Mouse (Mus musculus) heart, adult 9 months (tissue): Measurements from ENCODE around the gene Fbln2.

Source experiments
- DNase-seq, 2 experiments: peaks; one replicate each; pipeline ENCODE4 v3.0.0; 2022; ENCODE audit warnings: low spot score in 2 of 2

The Fbln2 gene

DNA sequence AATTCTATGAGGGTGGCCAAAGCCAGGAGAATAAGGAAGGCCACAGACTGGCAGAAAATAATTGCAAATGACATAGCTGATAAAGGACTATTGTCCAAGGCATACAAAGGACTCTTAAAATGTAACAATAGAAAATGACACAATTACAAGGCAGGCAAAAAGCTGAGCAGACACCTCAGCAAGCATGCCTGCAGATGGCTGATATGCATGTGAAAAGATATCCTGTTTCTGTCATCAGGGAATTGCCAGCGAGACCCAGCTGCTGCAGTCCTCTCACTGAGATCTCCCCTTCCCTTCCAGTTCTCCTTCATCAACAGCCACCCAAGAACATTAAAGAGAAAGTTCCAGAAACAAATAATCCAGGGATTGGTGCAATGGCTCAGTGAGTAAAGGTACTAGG lies 66.0 kb downstream of the Fbln2 start:
- DNase-seq, result no peak

DNA sequence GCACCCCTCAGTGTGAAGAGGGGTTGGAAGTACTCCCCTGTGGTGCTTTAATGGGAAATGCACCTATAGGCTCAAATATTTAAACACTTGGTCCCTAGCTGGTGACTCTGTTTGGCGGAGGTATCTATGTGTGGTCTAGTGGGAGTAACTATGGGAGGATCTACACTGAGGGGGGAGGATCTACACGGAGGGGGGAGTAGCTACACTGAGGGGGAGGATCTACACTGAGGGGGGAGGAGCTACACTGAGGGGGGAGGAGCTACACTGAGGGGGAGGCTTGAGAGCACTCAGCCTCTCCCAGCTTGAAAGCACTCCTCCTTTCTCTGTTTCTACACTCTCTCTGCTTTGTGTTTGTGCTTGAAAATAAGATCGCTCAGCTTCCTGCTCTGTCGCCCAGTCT lies 67.2 kb downstream of the Fbln2 start:
- DNase-seq, result no peak

DNA sequence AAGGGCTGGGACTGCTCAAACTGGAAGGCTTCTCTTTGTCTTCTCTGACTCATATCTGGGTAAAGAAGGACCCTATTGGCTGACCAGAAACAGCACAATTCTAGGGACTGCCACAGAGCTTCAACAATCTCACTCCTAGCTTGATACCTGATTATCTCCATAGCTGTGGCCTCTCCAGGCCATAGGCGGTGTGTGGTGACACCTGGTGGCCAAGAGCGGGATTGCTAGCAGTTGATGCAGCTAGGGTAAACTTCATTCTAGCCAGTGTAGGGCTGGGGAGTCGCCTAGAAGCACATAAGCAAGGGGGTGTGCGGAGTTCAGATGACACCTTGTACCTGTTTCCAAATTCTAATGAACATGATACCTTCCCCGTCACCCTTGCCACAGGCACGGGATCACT lies 69.0 kb downstream of the Fbln2 start:
- peak; percentile 55 to 82 for DNase-seq

DNA sequence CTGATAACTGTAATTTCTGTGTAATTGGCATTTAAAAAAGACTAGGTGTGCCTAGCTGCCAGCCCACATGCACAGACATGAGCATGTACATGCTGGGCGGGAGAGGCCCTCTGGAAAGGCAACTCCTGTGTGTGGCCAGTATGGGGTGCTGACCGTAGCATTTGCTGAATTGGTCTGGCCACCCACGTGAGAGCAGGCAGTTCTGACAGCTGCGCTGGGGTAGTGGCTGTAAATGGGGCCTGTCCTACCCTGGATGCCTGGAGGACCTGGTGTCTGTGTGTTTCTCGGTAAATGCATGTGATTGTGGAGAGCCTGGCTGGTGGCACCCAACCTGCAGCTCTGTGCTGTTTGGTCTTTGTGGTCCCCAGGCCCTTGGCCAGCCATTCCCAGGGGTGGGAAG lies 69.5 kb downstream of the Fbln2 start:
- DNase-seq, result no peak

DNA sequence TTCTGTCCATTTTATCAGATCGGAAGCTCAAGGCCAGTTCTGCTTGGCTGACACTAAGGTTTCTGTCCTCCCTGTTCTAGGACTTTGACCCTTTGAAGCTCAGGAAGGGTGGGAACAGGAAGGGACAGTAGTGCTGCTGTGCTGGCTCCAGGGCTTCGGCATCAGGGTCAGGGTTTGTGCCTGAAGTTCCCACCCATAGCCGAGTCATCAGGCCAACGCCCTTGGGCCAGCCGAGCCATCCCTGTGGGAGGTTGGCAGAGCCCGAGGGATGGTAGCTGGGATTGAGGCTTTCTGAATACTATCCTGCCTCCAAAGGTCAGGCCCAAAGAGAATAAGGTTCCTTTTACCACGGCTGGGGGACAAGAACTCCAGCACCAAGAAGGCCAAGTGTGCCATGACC lies 70.8 kb downstream of the Fbln2 start:
- DNase-seq, result no peak

DNA sequence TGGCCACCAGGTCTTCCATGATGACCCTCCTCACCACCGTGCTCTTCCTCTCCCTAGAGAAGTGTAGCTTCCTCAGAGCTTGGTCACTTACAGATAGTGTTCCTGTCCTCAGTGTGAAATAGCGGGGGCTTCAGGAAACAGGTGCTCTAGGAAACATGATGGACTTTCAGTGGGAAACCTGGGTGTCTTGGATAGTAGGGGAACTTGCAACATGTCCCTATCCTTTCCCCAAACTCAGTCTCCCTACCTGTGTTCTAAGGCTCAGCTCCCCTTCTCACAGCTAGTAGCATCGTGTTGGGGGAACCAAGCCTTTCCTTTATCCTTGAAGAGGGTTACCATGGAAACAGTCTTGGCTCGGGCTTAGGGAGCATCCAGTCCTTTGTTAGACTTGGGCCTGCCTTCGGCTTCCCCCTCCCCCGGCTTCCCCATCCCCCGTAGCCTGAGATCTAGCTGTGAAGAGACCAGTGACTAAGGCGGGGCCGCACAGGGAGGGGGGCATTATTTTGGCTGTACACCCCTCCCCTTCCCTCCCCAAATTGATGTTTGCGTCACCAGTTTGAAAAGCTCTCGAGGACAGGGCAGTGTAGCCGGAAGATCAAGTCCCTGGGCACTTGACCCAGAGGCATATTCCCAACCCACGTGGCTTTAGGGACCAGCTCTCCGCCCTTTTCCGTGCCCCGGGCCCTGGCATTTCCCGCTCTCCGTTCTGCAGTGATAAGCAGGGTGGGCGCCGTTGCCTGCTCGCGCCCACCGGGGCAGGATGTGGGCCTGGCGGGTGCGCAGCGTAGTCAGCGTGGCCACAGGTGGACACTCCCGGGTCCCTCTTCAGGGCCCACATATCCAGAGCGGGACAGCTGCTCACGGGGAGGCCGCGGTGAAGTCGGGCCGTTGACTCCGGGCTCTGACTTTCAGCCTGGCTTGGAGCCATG lies 72.5 kb downstream of the Fbln2 start:
- DNase-seq, result no peak

DNA sequence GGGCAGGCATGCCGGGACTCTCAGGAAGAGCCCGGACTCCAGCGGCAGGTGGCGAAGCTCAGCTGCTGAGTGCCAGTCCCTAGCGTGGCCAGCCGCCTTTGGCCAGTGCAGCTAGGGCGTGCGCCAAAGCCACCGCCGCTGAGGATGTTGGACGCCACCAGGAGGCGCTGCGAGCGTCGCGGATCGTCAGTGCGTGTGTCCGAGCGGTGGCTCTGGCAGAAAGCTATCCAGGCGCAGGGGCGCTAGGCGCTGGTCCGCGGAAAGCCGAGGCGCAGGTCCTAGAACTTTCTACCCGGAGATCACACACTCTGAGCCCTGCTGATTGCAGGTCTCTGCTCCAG lies 73.2 kb downstream of the Fbln2 start:
- DNase-seq, result peak; percentile 50 to 71

DNA sequence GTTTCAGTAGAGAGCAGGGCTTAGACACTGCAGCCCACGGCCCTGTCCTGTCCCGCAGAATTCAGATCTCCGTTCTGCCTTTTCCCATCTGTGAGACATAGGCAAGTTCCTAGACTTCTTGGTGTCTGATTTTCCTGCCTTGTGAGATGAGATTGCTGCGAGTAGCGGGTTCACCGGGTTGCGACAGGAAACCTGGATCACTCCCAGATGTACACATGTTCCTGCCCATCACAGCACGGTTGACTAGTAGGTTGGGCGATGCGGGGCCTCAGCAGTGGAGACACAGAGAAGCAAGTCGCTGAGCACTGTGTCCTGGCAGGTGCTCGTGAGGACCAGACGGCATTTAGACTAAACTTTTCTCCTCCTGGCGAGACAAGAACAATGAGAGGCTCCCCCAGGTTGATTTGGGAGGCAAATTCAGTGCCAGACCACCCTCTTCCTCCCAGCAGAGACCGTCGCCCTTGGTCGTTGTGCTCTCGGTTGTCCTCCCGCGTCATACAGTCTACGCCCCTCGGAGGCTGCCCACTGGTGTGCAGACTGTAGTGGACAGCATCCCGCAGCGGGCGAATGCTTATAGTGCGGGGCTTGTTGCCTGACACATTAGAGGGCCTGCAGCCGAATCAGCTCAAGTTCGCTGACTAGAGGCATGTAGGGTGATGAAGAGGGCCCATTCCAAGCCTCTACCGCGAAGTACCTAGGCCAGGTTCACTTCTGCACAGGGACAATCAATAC lies 73.7 kb downstream of the Fbln2 start:
- no peak for DNase-seq

DNA sequence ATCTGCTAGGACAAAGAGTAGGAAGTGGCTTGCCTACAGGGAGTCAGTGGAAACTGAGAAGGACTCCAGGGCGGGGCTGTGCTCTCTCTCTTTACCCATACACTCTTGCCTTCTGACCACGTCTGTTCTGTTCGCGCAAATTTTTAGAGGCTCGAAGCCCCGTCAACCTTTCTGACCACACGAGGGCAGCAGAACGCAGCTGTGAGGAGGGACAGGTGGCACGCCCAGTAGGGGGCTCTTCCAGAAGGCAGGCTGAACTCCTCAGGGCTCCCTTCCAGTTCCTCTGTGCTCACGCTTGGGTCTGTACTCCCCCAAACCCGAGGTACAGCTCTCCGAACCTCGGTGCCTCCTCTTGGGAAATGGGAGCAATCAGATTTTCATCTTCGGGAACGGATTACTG lies 74.4 kb downstream of the Fbln2 start:
- DNase-seq, result peak; percentile 32 to 44

DNA sequence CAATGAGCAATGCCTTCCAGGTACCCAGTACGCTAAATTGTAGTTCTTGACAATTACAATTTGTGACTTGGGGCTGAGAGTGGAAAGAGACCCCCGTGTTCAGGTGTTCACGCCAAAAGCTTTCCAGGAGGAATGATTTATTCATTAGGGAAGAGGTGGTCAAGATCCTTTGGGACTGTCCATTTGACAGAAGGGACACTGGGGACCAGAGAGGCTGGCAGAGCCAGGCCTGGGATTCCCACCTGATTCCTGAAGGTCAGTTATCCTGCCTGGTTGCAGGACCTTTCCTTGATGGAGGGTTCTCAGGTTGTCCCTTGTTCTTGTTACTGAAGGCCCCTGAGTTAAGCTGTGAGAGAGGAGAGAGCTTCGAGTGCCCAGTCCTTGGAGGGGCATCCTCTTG lies 74.9 kb downstream of the Fbln2 start:
- no peak for DNase-seq

DNA sequence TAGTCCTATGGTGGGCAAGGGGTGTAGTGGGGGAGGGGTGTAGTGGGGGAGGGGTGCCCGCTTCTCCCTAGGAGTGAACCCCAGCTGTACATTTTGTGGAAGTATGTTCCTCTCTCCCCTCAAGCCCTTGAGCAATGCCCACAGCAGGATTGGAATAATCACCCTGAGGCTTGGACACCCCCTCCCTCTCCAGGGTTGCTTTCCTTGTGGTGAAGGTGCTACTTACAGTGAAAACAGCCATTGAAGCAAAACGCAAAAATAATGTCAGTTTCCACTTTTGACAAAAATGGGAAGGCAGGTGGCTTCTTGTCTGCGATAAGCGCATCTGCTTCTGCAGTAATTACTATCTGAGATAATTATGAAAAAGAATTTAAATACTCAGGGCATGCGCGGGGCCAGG lies 75.4 kb downstream of the Fbln2 start:
- no peak for DNase-seq

DNA sequence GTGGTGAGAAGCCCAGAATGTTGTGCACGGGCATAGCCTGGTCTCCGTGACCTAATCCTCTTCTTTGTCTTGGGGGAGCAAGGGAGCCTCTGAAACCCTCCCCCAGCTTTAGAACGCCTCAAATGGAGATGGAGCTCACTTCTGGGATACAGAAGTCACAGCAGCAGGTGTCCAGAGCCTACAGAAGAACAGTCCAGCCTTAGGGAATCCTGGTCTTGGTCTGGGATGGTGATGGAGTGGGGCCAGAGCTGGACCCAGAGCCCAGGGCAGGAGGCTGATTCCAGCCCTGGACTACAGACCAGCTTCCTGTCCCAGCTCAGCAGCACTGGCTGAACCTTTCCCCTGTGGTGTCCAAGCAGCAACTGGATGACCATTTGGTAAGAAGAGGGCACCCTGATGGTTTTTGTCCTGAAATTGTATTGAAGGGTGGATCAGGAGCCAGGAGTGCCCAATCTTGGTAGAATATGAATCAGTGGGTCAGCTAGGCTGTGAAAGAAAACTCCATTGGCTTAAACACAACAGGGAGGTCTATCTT lies 76.1 kb downstream of the Fbln2 start:
- no peak for DNase-seq

DNA sequence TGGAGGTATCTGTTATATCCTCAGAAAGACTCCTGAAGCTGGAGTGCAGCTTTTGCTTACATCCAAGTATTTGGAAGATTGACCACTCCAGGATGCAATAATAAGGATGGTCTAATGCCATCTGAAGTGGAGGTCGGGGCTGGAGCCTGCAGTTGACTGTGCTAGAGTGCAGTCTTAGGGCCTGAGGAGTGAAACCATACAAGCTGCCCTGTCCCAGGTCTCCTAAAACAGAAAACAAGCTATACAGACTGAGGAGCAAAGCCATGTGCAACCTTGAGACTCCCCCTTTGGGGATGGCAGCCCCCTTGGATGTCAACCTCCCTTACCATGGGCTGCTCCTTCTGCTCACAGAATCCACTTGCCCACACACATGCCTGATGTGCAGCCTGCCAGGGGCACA lies 76.7 kb downstream of the Fbln2 start:
- DNase-seq, result no peak

DNA sequence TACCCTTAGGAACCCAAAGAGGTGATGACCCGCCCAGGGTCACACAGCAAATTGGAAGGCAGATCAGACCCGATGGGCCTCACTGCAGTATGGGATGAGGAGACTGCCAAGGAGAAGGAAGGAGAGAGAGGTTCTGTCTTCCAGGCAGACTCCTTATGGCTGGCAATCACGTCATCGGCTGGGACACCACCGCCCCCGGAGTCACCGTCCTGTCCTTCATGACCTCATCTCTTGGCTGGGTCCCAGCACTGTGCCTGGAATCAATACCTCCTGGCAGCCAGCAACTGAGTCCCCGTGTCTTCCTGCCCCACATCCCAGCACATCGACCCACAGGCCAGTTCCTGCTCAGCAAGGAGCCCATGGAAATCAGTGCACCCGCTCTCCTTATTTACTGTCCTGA lies 78.7 kb downstream of the Fbln2 start:
- no peak for DNase-seq

DNA sequence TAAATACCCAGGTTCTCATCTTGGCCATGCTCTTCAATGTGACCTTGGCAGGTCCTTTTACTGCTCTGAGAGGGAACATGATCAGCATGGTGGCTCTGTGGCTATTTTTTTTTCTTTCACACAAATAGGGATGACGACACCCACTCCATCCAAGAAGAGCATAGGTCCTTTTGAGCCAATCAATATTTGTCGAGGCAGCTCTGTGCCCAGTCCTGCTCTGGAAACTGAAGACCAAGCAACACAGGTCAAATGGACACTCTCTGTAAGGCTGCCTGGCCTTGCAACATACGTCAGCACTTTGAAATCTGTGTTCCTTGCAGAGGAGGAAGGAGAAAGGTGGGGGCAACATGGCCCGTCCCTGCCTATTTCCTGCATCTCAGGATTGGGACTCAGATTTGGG lies 83.2 kb downstream of the Fbln2 start:
- DNase-seq, result no peak

DNA sequence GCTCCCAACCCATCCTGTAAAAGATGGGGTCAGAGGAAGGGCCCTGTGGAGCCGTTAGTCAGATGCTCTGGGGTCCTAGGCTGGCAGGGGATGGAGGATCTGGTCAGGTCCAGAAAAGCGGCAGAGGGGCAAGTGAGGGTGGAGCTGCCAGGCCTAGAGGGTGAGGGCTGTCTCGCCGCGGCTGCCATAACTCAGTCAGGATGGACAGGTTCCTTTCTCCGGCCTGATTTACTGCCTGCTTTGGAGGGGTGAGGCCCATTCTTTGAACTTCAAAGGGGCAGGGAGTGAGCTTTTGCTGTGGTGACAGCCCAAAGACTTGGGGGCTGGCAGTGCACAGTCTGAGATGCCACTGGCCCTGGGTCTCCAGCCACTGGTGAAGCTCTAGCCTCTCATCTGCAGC lies 86.6 kb downstream of the Fbln2 start:
- no peak for DNase-seq

DNA sequence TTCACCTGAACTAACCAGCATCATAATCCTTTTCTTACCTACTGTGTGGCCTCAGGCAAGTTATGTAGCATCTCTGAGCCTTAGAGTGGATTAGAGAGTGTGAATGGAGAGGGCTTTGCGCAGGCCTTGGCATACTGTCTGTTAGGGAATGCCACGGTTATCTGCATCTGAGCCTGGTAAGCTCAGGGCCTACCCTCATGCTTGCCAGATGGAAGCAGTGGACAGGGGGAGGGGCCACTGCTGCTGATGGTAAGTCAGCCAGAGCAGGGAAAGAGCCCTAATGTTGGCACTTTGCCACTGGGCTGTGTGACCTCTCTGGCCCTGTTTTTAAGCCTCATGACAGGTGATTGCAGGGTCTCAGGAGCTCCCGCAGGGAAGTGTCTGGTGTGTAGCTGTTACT lies 87.8 kb downstream of the Fbln2 start:
- DNase-seq, result no peak

DNA sequence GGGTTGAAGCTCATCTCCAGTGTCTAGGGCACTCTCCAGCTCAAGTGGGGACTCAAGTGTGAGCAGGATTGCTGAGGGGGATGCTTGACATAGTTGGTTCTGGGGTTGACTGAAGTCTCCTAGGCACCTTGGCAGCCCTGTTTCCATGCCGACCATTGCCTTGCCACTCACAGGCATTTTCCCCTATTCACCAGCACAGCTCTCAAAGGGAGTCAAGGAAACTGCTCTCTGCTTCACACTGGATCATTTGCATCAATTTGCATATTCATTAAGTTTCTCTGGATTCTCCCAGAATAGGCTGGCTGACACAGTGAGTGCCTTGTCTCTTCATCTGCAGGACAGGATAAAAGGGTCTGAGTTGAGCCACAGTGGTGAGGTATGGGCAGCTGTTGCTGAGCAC lies 89.6 kb downstream of the Fbln2 start:
- DNase-seq, result no peak

DNA sequence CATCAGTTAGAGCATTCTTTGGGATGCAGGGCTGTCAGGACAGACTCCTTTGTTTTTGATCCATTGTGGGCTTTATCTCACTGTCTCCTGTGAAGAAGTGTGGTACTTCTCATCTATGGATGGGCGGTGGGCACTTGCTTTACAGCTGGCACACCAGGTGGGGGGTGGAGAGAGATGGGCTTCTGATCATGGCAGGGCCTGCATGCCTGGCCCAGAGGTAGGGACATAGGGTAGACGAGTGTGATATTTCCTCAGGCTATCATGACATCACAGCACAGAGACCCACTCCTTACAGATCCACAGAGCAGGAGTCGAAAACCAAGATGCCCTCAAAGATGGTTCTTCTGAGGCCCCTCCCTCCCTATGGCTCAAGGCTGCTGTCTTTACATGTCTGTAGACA lies 90.1 kb downstream of the Fbln2 start:
- DNase-seq, result no peak

DNA sequence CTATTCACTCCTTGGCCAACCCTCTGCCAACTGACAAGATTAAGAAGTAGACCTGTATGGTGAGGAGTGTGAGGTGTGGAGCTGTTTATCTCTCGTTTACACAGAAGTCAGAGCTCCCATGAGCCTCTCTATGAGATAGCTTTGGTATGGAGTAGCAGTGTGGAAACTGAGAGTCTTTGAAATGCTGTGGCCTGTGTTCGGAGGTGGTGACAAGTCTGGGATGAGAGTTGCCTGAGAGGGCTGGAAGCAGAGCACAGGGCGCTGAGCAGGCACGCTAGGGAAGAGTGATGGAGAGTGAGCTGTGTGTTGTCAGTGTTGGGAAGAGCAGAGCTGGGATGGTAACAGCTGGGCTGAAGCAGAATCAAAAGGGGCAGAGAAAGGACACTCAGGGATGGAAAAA lies 91.9 kb downstream of the Fbln2 start:
- no peak for DNase-seq

DNA sequence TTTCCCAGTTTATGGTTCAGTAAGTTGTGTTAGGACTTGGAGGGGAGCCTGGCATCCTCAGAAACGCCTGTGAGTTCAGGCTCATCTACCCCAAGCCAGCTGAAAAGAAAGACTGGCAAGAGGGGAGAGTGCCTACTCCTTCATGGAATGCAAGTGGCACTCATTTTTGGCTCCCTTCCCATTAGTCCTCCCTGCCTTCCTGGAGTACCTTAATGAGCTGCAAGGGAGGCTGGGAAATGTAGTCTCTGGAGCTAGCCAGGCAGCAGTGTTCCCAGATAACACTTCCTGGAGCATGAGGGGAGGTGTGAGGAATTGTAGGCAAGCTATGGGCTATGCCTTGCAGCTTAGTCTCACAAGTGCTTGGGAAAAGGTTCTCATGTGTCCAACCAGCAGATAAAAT lies 95.7 kb downstream of the Fbln2 start:
- DNase-seq, result no peak

DNA sequence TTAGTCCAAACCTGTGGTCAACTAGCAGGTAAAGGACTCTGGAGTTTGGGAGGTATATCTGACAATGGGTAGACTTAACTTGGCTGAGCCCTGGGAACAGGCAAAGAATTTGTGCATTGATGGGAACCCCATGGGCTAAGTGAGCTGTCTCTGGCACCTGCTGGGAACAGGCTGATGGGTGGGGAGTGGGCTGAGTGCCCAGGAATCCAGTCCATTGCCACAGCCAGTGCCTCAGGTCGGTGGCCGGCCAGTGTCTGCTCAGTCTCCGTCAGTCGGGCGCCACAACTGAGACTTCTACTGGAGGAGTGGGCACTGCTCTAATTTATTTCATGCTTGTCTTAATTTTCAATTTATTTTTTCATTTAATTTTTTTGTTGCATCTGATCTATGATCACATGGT lies 98.9 kb downstream of the Fbln2 start:
- DNase-seq, result no peak

DNA sequence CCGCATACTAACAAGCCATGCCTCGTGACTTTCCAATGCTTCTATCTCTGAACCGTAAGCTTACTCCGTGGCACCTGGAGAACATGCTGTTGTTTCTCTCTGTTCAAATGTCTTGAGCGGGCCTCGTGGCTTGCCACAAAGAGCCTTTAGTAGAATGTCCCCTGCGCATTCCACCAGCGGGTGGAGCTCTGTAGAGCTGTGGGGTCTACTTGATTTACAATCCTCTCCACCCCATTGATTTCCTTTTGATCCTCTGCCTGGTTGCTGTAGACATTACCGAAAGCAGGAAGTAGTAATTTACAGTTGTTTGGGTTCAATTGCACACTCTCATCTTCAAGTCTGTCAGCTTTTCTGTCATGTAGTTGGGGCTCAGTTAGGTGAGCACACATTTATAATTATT lies 100.2 kb downstream of the Fbln2 start:
- no peak for DNase-seq
